8 mouse cellular contexts compared by ENCODE assay signal in the genomic region with DNA sequence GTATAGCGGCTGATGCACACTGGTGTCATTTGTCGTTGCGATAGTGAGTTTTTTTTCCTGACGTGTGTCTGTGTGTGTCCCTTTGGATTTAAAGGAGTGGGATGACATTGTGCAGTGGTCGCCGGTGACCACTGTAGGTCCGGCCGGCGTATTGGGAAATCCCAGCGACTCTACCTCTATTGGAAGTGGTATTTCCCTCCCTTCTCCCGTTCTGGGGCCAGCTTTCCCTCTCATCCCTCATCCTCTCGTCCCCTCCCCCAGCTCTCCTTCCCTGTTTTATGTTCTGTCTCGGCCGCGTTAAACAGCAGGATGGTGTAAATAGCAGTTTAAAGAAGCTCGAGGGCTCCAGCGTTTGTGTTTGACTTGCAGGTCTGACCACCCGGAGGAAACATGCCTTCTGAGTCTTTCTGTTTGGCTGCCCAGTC. TPM values are rescaled to one million over a fixed set of nuclear protein-coding genes. Genes with fewer than 3 reads are reported as not detected.
DNase-seq lines count a peak whose midpoint lies in the region; ATAC-seq lines count a peak whose summit lies in the region.

No protein-coding gene starts in this region.

- peak overlapping the region; percentile 83 for H3K9ac ChIP-seq in midbrain, embryonic 14.5 days (replicated peaks; ENCODE audit: low read length)

- peak overlapping the region; percentile 88 for H3K4me3 ChIP-seq in midbrain, embryonic 14.5 days (replicated peaks; ENCODE audit: low read depth, low read length)

- peak; percentile 51 for ATAC-seq in midbrain, embryonic 14.5 days (ENCODE audit: low FRiP score, low TSS enrichment)

- DNase-seq in spleen, adult 12 weeks (ENCODE audit: low spot score): peak; percentile 1
- no peak for DNase-seq in spleen, postnatal 14 days (ENCODE audit: low spot score in 2 of 2)
- peak; percentile 53 to 59 for DNase-seq in cerebellum, postnatal 14 days
- peak; percentile 7 for DNase-seq in gastrocnemius, postnatal 10 days
- peak; percentile 44 for DNase-seq in induced T-regulatory cell, adult 2 months (ENCODE audit: low read depth)
- DNase-seq in liver: peak; percentile 41
- DNase-seq in midbrain, embryonic 14.5 days: peak; percentile 50
- DNase-seq in testis, postnatal 10 days (ENCODE audit: low spot score): peak; percentile 56

- no peaks in the 10 kb centered on the region for H3K36me3 ChIP-seq in midbrain, embryonic 14.5 days (ENCODE audit: control insufficient read depth, insufficient read depth, low read length)

- WGBS in midbrain, embryonic 14.5 days: under 1% methylated on average over 18 of the region's 18 CpGs

- peaks cover 11% of the 10 kb centered on the region for H3K4me1 ChIP-seq in midbrain, embryonic 14.5 days (ENCODE audit: control insufficient read depth, insufficient read depth, low read length)

- H3K27ac ChIP-seq in midbrain, embryonic 14.5 days (replicated peaks; ENCODE audit: low read depth, low read length): peak overlapping the region; percentile 90

- no peaks in the 10 kb centered on the region for H3K9me3 ChIP-seq in midbrain, embryonic 14.5 days (ENCODE audit: control insufficient read depth, low read length)

- H3K27me3 ChIP-seq in midbrain, embryonic 14.5 days (ENCODE audit: control insufficient read depth, insufficient read depth, low read length): no peaks in the 10 kb centered on the region

- H3K4me2 ChIP-seq in midbrain, embryonic 14.5 days (ENCODE audit: low read length): peak overlapping the region; percentile 62

RNA-seq across cellular contexts. Expression of gene Herc2, which starts 0.5 kb away (rescaled TPM):
- total RNA-seq in gastrocnemius, postnatal 10 days (2021): 10 to 100 TPM; 30.3 to 35.7 TPM
- polyA plus RNA-seq in midbrain, embryonic 14.5 days (2014; fragmentation: Nextera tagmentation; extraction: Ambion mirVana): 52.3 and 58.7 TPM in 2 replicates

RNA-seq across cellular contexts. Expression of gene Nipa1, which starts 30.7 kb away (rescaled TPM):
- 1 to 10 TPM; 3.4 to 3.8 TPM for total RNA-seq in gastrocnemius, postnatal 10 days (2021)
- polyA plus RNA-seq in midbrain, embryonic 14.5 days (2014; fragmentation: Nextera tagmentation; extraction: Ambion mirVana): 19.4 and 20.1 TPM in 2 replicates

Comparison
In these comparisons a context has a peak if more than half of its experiments do, and no peak if none do; other contexts are left out.
1. DNase-seq: peak in spleen, adult 12 weeks (single experiment), cerebellum, postnatal 14 days (2 of 2), gastrocnemius, postnatal 10 days (single experiment), induced T-regulatory cell, adult 2 months (single experiment), liver (single experiment), midbrain, embryonic 14.5 days (single experiment) and testis, postnatal 10 days (single experiment); none in spleen, postnatal 14 days (0 of 2).